Mouse (Mus musculus) gastrocnemius, adult 8-10 months (tissue): ENCODE data around the gene Cyp4f37. TPM values are rescaled to one million over a fixed set of nuclear protein-coding genes. Genes with fewer than 3 reads are reported as not detected.

Source experiments
- DNase-seq, 2 experiments: peaks; one replicate each; pipeline ENCODE4 v3.0.0; 2022; ENCODE audit warnings: low spot score in 2 of 2
- total RNA-seq, 4 experiments: library from RNA; stranded (reverse); gene quantifications; 2 replicates each; pipeline ENCODE4 v1.2.4; 2022

The Cyp4f37 gene
- total RNA-seq, 4 experiments from 2014 or later: not detected

DNA sequence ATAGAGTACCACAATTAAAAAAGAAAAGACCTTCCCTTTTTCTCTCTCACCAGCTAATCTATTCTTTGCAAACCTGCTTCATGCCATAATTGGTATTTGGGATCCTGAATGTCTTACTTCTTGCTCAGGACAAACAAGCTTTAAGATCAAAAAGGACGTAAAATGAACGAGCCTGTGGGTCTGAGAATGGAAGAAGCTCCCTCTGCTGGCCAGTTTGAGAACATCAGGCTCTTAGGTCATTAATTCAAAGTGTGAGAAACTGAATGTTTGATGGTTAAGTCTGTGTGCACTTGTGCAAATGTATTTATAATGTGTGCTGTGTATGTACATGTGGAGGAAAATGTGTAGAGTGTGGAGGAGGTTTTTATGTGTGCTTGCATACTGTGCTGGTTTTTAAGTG, 59.3 kb downstream of the Cyp4f37 start:
- DNase-seq: no peak

- DNase-seq: no peak
These were observed 64.1 kb downstream of the Cyp4f37 start, which contains the start of gene Cyp4f15 for GRCm38 (mm10) chr17:32685048-32685750. TSS of gene Cyp4f15 (plus strand) at chr17:32685627.

Other genes with a start within 250 kb of the Cyp4f37 start
- 10 to 100 TPM; 13.5 to 14.1 (median 13.6) TPM for gene Wiz, start 231.9 kb upstream of the Cyp4f37 start, total RNA-seq
- not detected for gene Rasal3, start 217.7 kb upstream of the Cyp4f37 start, total RNA-seq
- not detected for gene Pglyrp2, start 197.1 kb upstream of the Cyp4f37 start, total RNA-seq
- gene Cyp4f39, start 168.6 kb upstream of the Cyp4f37 start, total RNA-seq: 1 to 10 TPM; 1.2 to 6.3 (median 2.5) TPM
- 1 to 10 TPM; 1.6 to 2.6 (median 1.7) TPM for gene Cyp4f17, start 115.3 kb upstream of the Cyp4f37 start, total RNA-seq
- gene Cyp4f16, start 84.8 kb upstream of the Cyp4f37 start, total RNA-seq: 1 to 10 TPM in 2 of 4 experiments, under 1 TPM in 2; 0.48 to 1.9 (median 1.2) TPM
- not detected for gene Cyp4f40, start 37.6 kb downstream of the Cyp4f37 start, total RNA-seq
- gene Cyp4f15, start 64.3 kb downstream of the Cyp4f37 start, total RNA-seq: under 1 TPM in 1 of 4 experiments, not detected in 3; 0.13 TPM
- 10 to 100 TPM; 20.6 to 27.2 (median 22.8) TPM for gene Zfp871, start 167.0 kb downstream of the Cyp4f37 start, total RNA-seq
- gene Zfp811, start 188.6 kb downstream of the Cyp4f37 start, total RNA-seq: under 1 TPM in 3 of 4 experiments, not detected in 1; 0.13 to 0.24 (median 0.22) TPM
- gene Zfp799, start 209.0 kb downstream of the Cyp4f37 start, total RNA-seq: 10 to 100 TPM in 1 of 4 experiments, 1 to 10 TPM in 3; 5.6 to 11.0 (median 7.9) TPM